Mouse (Mus musculus): Measurements from ENCODE around the gene Mybpc3.

Mybpc3 gene

GRCm38 (mm10) chr2:91167629-91168028 is 49.7 kb downstream of the Mybpc3 start:
- DNase-seq (ENCODE audit: low spot score in 2 of 2), result no peak

DNA sequence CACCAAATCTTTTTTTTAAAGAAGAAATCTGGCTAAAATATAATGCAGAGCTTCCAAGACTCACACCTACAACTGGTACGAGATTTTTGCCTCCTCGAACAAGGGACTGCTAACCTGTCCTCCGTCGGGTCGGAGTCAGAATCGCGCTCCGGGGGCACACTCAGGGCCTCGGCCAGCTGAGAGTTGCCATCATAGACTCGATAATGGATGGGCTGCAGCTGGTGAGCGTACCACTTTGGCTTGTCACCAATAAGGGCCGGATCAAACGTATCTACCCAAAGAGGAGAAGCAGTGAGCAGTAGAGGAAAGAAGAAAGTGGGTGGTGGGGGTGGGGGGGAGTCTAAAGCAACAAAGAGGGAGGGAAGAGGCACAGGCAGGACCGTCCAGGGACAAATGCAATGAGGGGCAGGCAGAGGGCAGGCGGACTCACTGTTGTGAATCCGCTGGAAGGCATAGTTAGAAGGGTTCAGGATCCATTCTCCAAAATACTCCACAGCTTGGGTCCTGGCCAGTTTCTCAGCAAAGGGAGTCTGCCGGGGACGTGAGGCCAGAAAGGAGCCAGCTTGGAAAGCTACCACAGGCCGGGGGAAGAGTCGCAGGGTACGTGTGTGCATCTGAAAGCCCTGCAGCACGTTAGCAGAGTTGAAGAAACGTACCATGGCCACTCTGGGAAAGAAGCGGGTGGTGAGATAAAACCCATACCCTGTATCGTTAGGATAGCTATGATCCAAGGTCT is 51.8 kb downstream of the Mybpc3 start:
- no peak for DNase-seq (ENCODE audit: low spot score in 2 of 2)

DNA sequence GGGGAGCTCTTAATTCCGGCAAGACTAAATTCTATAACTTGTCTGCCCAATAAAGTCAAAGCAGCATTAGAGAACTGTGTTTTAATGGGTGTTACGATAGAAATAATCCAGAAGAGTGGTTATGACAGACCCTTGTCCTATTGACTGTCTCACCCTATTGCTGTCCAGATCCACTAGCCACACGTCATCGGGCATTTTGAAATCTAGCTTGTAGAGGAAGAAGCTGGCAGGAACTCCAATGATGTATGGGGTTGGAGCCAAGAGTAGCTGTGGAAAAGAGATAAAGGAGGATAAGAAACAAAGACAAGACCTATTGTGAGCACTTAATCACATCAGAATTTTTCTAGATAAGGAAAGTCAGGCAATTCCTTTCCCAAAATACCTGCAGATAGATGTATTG is 57.5 kb downstream of the Mybpc3 start:
- no peak for DNase-seq (ENCODE audit: low spot score in 2 of 2)

DNA sequence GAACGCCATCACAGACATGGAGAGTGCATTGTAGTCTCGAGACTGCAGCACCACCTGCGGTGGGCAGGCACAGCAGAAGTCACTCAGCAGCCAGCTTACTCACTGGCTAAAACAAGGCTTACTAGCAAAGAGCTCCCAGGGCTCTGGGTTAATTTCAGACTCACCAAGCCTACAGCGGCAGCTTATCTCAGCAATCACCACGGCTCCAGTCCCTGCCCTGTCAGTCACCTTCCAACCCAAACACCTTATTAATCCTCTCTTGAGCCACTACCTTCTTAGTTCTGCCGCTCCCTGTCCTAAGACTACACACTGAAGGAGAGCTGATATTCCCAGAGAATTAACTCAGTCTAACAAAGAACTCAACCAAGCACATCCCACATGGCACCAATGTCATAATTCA is 58.3 kb downstream of the Mybpc3 start:
- DNase-seq (ENCODE audit: low spot score in 2 of 2), result no peak

DNA sequence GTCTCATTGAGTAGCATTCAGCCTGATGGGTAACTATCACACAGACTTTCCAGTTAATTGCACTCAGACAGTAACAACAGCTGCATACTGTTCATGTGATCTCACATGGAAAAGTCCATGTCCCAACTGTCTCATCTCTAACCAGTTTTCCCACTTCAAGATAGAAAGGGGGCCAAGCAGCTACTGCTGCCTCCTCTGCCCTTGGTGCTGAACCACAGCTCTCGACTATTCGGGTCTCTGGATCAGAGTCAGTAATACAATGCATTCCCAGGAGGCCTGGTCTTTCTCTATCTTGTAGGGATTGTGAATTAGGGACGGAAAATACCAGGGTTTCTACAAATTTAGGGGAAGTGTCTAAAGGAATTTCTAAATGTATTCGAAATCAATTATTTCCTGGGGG is 61.9 kb downstream of the Mybpc3 start:
- no peak for DNase-seq (ENCODE audit: low spot score in 2 of 2)

- DNase-seq (ENCODE audit: low spot score in 2 of 2), result no peak
Measured at GRCm38 (mm10) chr2:91180706-91181105, 62.8 kb downstream of the Mybpc3 start.

GRCm38 (mm10) chr2:91182016-91182404 is 64.1 kb downstream of the Mybpc3 start:
- no peak for DNase-seq (ENCODE audit: low spot score in 2 of 2)

DNA sequence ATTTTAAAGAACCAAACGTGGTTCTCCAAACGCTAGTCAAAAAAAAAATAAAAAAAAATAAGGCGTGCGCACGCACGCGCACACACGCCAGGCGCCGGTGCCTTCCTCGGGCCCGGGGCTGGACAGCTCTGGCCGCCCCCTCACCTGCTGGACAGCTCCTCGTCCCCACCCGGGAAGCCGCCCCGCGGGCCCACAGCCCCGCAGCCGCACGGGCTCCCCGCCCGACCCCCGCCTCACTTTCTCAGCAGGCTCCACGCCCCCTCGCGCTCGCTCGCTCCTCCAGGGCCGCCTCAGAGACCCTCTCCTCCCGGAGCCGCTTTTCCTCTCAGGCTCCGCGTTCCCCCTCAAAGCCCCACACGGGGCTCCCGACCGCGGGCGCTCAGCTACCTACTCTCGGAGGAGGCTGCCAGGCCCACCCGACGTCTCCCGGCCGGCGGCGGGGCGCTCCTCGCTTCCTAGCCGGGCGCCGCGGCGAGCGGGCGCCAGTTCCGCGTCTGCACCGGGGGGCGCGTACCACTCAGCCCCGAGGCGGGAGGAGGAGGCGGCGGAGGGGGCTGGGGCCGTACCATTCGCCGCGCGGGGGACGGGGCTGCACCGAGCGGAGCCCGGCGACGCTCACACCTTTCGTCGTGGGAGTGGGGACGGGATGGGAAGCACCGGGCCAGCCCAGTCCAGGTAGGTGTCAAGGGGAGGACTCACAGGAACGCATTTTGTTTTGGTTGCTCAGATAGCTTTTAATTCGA is 64.6 kb downstream of the Mybpc3 start:
- DNase-seq (ENCODE audit: low spot score in 2 of 2), result peak; percentile 73 to 85

DNA sequence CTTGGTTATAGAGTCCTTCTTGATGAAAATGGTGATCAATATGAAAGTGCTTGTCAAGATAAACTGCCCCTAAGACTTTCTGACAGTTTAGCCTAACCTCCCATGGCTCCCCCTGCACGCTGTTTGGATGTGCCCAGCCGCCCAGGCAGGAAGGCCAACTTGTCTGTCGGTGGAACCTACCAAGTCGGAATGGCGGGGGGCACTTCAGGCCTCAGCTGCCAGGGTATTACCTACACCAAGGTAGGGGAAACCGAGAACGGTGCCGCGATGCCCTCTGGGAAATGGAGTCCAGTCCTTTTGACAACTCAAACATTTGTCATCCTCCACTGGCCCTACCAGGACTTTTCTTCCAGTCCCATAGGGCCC is 65.2 kb downstream of the Mybpc3 start:
- DNase-seq (ENCODE audit: low spot score in 2 of 2), result peak; percentile 82 to 92

DNA sequence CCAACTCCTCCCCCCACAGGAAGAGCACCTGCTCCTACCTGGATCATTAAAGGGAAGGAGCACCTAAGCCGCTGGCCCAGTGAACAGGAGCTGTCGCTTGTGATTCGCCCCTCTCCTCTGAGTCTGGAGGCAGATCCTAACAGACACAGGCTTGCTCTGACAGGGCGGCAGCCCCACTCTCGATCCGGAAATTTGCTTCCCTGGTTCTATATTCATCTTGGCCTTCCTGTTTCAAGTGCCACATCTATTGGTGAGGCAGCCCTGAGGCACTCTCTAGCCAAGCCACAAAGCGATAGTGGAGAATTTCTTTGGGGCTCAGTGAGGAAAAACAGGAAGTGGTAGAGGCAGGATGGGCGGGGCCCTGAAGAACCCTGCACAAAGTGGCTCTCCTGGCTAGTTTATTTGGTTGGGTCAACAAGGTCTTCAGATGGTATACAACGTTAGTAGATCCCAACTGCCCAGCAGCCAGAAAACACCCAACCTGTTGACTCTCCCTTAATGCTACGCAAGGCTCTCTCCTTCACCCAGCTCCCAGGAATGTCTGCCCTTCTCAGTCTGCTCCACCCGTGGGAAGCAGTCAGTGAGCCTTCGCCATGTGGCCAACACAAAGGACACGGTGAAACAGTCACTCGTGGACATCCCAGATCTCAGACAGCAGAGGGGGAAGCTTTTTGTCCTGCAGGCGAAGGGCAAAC is 65.9 kb downstream of the Mybpc3 start, which contains the start of gene Madd:
Madd (minus strand) TSS at position 127 of the 695 bp plus-strand sequence.
- DNase-seq (ENCODE audit: low spot score in 2 of 2), result no peak

Data from cerebellum, postnatal 4 days (tissue).